Mouse (Mus musculus) liver, adult 2 months (tissue): ENCODE data around the gene Fam53b. TPM values are rescaled to one million over a fixed set of nuclear protein-coding genes. Genes with fewer than 3 reads are reported as not detected.

Experiments
- DNase-seq: peaks from one replicate; pipeline ENCODE4 v3.0.0-alpha.2; 2011; ENCODE audit warnings: low read depth, low spot score; ENCODE audit errors: extremely low read depth
- H3K27ac ChIP-seq: fragments of 200-500 bp; replicated peaks from 2 replicates; pipeline ENCODE4 v1.5.1; 2012; ENCODE audit warnings: low read depth, mild to moderate bottlenecking, control low read depth, inconsistent platforms, low read length; ENCODE audit not compliant: insufficient read depth
- H3K27me3 ChIP-seq: fragments of 200-500 bp; 2 replicates; pipeline ENCODE4 v1.6.1; 2012; ENCODE audit warnings: mild to moderate bottlenecking, moderate library complexity, low read length, inconsistent platforms; ENCODE audit not compliant: control insufficient read depth, insufficient read depth
- H3K36me3 ChIP-seq: fragments of 200-500 bp; 2 replicates; pipeline ENCODE4 v1.6.1; 2012; ENCODE audit warnings: low read length, inconsistent platforms; ENCODE audit not compliant: control insufficient read depth, insufficient read depth
- H3K4me1 ChIP-seq: fragments of 200-500 bp; 2 replicates; pipeline ENCODE4 v1.6.1; 2011; ENCODE audit warnings: low read length; ENCODE audit not compliant: control insufficient read depth, insufficient read depth
- H3K4me3 ChIP-seq: fragments of 200-500 bp; 2 replicates; pipeline ENCODE4 v1.5.1; 2011; ENCODE audit warnings: low read depth, mild to moderate bottlenecking, control low read depth, low read length, moderate library complexity; ENCODE audit not compliant: insufficient read depth
- H3K79me2 ChIP-seq: fragments of 200-500 bp; 2 replicates; pipeline ENCODE4 v1.6.1; 2012; ENCODE audit warnings: inconsistent platforms, mild to moderate bottlenecking, low read length, moderate library complexity; ENCODE audit not compliant: control insufficient read depth, insufficient read depth
- H3K9ac ChIP-seq: fragments of 200-500 bp; 2 replicates; pipeline ENCODE4 v1.6.1; 2012; ENCODE audit warnings: low read depth, mild to moderate bottlenecking, control low read depth, inconsistent platforms, low read length
- CTCF ChIP-seq: fragments of 200-500 bp; IDR thresholded peaks from 2 replicates; pipeline ENCODE4 v1.5.1; 2011; ENCODE audit warnings: low read depth, low read length, control low read depth
- POLR2A ChIP-seq: fragments of 200-500 bp; IDR thresholded peaks from 2 replicates; pipeline ENCODE4 v1.6.1; 2011; ENCODE audit warnings: low read length, control low read depth; ENCODE audit not compliant: insufficient read depth; ENCODE audit errors: extremely low read depth
- WGBS: fragments of 180-500 bp; shearing (Covaris S2); methylation state at CpG from one replicate; pipeline ENCODE4 v1.1.7; 2018; 5-methylcytosine and 5-hydroxymethylcytosine counted together
- polyA plus RNA-seq: library from polyadenylated mRNA; depleted of rRNA; stranded (reverse); fragments of >200 nt; gene quantifications from 2 replicates; pipeline ENCODE4 v1.2.3, GENCODE M21; 2012
- total RNA-seq: library from RNA; depleted of rRNA; stranded (reverse); fragments of >200 nt; gene quantifications from 2 replicates; pipeline ENCODE4 v1.2.3, GENCODE M21; 2014

The Fam53b gene
- total and polyA plus RNA-seq, 2 experiments, result 4.3 to 9.1 TPM

- no peak overlapping the region for H3K4me3 ChIP-seq
- peaks cover 9% of the 10 kb centered on the region; the same call in 1 of the 2 replicates for H3K36me3 ChIP-seq
- no peaks in the 10 kb centered on the region for H3K4me1 ChIP-seq
- H3K27me3 ChIP-seq, result no peaks in the 10 kb centered on the region
- no peak overlapping the region for H3K9ac ChIP-seq
- TF ChIP-seq CTCF (no peak), POLR2A (no peak)
- H3K27ac ChIP-seq, result no peak overlapping the region
- H3K79me2 ChIP-seq, result no peaks in the 10 kb centered on the region
- DNase-seq, result no peak
- 93% methylated on average over 6 of the region's 6 CpGs for WGBS
These were observed 39.7 kb upstream of the Fam53b start for GRCm38 (mm10) chr7:132853361-132853760.

GRCm38 (mm10) chr7:132852173-132852844 lies 38.6 kb upstream of the Fam53b start, which contains the start of gene Eef1akmt2:
TSS of gene Eef1akmt2 (minus strand) at chr7:132852673.
- TF ChIP-seq CTCF, result peak; percentile 16; the same call in 1 of the 2 replicates
- no peak for TF ChIP-seq POLR2A
- DNase-seq, result peak; percentile 72
- Histone ChIP-seq H3K4me3 (peak within 1 kb of the TSS; percentile 58), H3K4me1 (no peaks in the 10 kb centered on the region), H3K9ac (peak within 1 kb of the TSS; percentile 64), H3K79me2 (no peaks in the 10 kb centered on the region), H3K27ac (peak within 1 kb of the TSS; percentile 48), H3K36me3 (peaks cover 9% of the 10 kb centered on the region; the same call in 1 of the 2 replicates), H3K27me3 (no peaks in the 10 kb centered on the region)
- WGBS, result under 1% methylated on average over 37 of the region's 37 CpGs

- 96% methylated on average over 3 of the region's 3 CpGs for WGBS
These were observed 29.5 kb upstream of the Fam53b start for GRCm38 (mm10) chr7:132843152-132843551.

GRCm38 (mm10) chr7:132842455-132842854 lies 28.8 kb upstream of the Fam53b start:
- H3K4me3 ChIP-seq, result no peak overlapping the region
- no peak for DNase-seq
- no peaks in the 10 kb centered on the region for H3K4me1 ChIP-seq
- H3K9ac ChIP-seq, result no peak overlapping the region
- H3K27me3 ChIP-seq, result no peaks in the 10 kb centered on the region
- H3K27ac ChIP-seq, result no peak overlapping the region
- no peaks in the 10 kb centered on the region for H3K79me2 ChIP-seq
- TF ChIP-seq CTCF, result no peak
- no peak for TF ChIP-seq POLR2A
- H3K36me3 ChIP-seq, result 0 out of 2 replicates have a peak, but pooled peaks cover 2% of the 10 kb centered on the region
- 93% methylated on average over 1 of the region's 1 CpGs for WGBS

More at GRCm38 (mm10) chr7:132843152-132843551, 29.5 kb upstream of the Fam53b start:
- no peak for TF ChIP-seq POLR2A
- DNase-seq, result no peak
- H3K36me3 ChIP-seq, result 0 out of 2 replicates have a peak, but pooled peaks cover 2% of the 10 kb centered on the region
- no peaks in the 10 kb centered on the region for H3K27me3 ChIP-seq
- no peak overlapping the region for H3K4me3 ChIP-seq
- H3K79me2 ChIP-seq, result no peaks in the 10 kb centered on the region
- H3K4me1 ChIP-seq, result no peaks in the 10 kb centered on the region
- no peak overlapping the region for H3K9ac ChIP-seq
- H3K27ac ChIP-seq, result no peak overlapping the region

GRCm38 (mm10) chr7:132841287-132841686 lies 27.6 kb upstream of the Fam53b start:
- 0 out of 2 replicates have a peak, but pooled peaks cover 2% of the 10 kb centered on the region for H3K36me3 ChIP-seq
- H3K27ac ChIP-seq, result no peak overlapping the region
- no peak overlapping the region for H3K4me3 ChIP-seq
- 82% methylated on average over 5 of the region's 5 CpGs for WGBS
- no peak for TF ChIP-seq CTCF
- TF ChIP-seq POLR2A, result no peak
- no peaks in the 10 kb centered on the region for H3K4me1 ChIP-seq
- no peaks in the 10 kb centered on the region for H3K79me2 ChIP-seq
- H3K9ac ChIP-seq, result no peak overlapping the region
- DNase-seq, result no peak
- H3K27me3 ChIP-seq, result no peaks in the 10 kb centered on the region

GRCm38 (mm10) chr7:132830955-132831354 lies 17.3 kb upstream of the Fam53b start:
- no peak for TF ChIP-seq POLR2A
- TF ChIP-seq CTCF, result no peak
- H3K36me3 ChIP-seq, result peaks cover 7% of the 10 kb centered on the region
- H3K4me1 ChIP-seq, result no peaks in the 10 kb centered on the region
- no peak for DNase-seq
- H3K27me3 ChIP-seq, result no peaks in the 10 kb centered on the region
- H3K27ac ChIP-seq, result no peak overlapping the region
- H3K9ac ChIP-seq, result no peak overlapping the region
- H3K79me2 ChIP-seq, result no peaks in the 10 kb centered on the region
- 60% methylated on average over 4 of the region's 4 CpGs for whole genome bisulfite sequencing
- H3K4me3 ChIP-seq, result no peak overlapping the region
